Mouse (Mus musculus): Measurements from ENCODE around the gene Prm3. TPM values are rescaled to one million over a fixed set of nuclear protein-coding genes. Genes with fewer than 3 reads are reported as not detected.

Prm3 gene
- polyA plus RNA-seq, 1 experiment from 2014 or later = not detected

Other genes with a start within 250 kb of the Prm3 start
- 18.4 and 18.5 TPM in 2 replicates for gene Dexi, start 247.9 kb downstream of the Prm3 start, polyA plus RNA-seq (2015; fragmentation: Nextera tagmentation; extraction: Ambion mirVana)
- gene Clec16a, start 245.6 kb downstream of the Prm3 start, polyA plus RNA-seq (2015; fragmentation: Nextera tagmentation; extraction: Ambion mirVana) = 34.7 and 35.0 TPM in 2 replicates
- gene Socs1, start 5.4 kb downstream of the Prm3 start, polyA plus RNA-seq (2015; fragmentation: Nextera tagmentation; extraction: Ambion mirVana) = 6.9 and 7.8 TPM in 2 replicates
- not detected in 2 replicates for gene Tnp2, start 2.3 kb downstream of the Prm3 start, polyA plus RNA-seq (2015; fragmentation: Nextera tagmentation; extraction: Ambion mirVana)
- not detected in 2 replicates for gene Prm2, start 5.2 kb upstream of the Prm3 start, polyA plus RNA-seq (2015; fragmentation: Nextera tagmentation; extraction: Ambion mirVana)
- gene Prm1, start 14.9 kb upstream of the Prm3 start, polyA plus RNA-seq (2015; fragmentation: Nextera tagmentation; extraction: Ambion mirVana) = 0.51 TPM in 1 of 2 replicates, not detected in the other
- not detected in 2 replicates for gene Gm11172, start 22.0 kb upstream of the Prm3 start, polyA plus RNA-seq (2015; fragmentation: Nextera tagmentation; extraction: Ambion mirVana)
- 4.1 and 4.2 TPM in 2 replicates for gene Rmi2, start 44.1 kb upstream of the Prm3 start, polyA plus RNA-seq (2015; fragmentation: Nextera tagmentation; extraction: Ambion mirVana)

All from kidney, embryonic 15.5 days (tissue).